Mouse (Mus musculus): ENCODE results near the gene Lexm. TPM values are rescaled to one million over a fixed set of nuclear protein-coding genes. Genes with fewer than 3 reads are reported as not detected.

Lexm gene
- polyA plus RNA-seq, 1 experiment from 2014 or later, result not detected

DNA sequence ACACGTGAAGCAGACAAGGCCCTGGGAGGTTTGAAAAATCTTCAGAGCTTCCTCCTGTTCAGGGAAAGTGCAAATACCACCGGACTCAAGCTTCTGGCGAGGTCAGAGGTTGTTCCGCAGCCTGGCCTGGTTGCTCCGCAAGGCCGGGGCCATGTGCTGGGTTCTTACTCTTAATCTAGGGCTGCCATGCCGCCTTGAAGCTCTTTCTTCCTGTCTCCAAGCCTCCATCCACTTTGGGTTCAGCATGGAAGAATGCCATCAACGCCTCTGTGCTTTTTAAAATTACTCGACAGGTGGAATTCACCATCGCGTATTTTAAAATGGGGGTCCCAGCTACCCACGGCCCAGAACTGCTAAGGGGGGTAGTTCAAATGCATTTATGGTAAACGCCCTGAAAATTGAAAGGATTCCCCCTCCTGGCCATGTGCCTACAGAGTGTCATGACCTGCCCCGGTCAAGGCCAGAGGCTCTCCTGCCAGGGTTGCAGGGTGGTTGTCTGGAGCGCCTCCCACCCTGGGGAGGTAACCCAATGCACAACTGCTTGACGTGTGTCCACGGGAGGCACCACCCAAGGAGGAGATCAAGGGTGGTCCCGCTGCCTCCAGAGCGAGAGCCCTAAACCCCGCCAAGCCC, 56.7 kb downstream of the Lexm start:
- Histone ChIP-seq H3K4me3 (ENCODE audit: low read depth, low read length) (peak overlapping the region; percentile 68), H3K9me3 (ENCODE audit: low read length) (no peaks in the 10 kb centered on the region), H3K27ac (ENCODE audit: low read length) (no peak overlapping the region), H3K27me3 (replicated peaks; ENCODE audit: insufficient read depth, low read length) (no peaks in the 10 kb centered on the region), H3K9ac (replicated peaks; ENCODE audit: low read depth) (no peak overlapping the region), H3K4me1 (ENCODE audit: insufficient read depth, low read depth, low read length) (peaks cover 9% of the 10 kb centered on the region), H3K4me2 (replicated peaks; ENCODE audit: low read depth, low read length) (peak overlapping the region; percentile 100), H3K36me3 (ENCODE audit: insufficient read depth, low read length) (no peaks in the 10 kb centered on the region)
- peak; percentile 70 for ATAC-seq
- no peak for DNase-seq (ENCODE audit: low spot score)
- TF ChIP-seq CTCF (IDR thresholded peaks at IDR 0.05) (peak; percentile 21; the same call in 1 of the 2 replicates), EP300 (IDR thresholded peaks at IDR 0.05) (no peak)
- WGBS, result 2% methylated on average over 20 of the region's 20 CpGs

DNA sequence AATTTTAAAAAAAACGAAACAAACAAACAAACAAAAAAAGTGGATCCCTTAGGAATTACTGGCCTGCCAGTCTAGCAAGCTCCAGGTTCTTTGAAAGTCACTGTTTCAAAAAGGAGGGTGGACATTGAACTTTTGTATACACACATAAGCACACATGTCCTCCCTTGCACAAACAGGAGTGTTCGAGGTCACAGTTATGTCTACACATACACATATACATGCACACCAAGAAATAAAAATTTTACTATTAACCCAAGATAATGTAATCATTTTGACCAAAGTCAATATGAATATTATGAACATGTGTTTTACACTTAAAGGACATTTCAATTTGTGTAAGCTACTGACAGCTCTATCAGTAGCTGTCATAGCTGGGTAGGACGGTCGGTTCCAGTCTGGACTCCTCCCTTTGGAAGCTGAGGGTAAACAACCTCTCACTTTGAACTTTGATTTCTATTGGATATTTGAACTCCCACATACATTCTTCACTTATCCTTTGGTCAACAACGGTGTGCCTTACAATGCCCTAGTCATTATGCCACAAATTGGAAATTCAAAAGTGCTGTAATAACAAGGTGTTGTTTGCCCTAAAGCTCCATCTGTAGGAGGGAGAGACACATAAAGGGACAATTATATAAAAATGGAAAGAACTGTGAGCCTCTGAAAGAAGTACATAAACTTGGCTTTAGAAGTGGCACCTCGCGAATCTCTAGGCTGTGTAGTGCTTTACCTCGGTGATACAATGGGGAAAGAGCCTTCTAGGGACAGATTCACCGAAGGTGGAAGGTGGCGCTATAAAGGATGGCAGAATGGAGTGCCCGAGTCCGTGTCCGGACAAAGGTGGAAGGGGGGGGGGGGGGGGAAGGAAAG, 57.5 kb downstream of the Lexm start:
- no peak overlapping the region for H3K4me3 ChIP-seq (ENCODE audit: low read depth, low read length)
- TF ChIP-seq CTCF (IDR thresholded peaks at IDR 0.05) (no peak), EP300 (IDR thresholded peaks at IDR 0.05) (no peak)
- H3K4me1 ChIP-seq (ENCODE audit: insufficient read depth, low read depth, low read length), result peaks cover 9% of the 10 kb centered on the region
- no peaks in the 10 kb centered on the region for H3K36me3 ChIP-seq (ENCODE audit: insufficient read depth, low read length)
- whole genome bisulfite sequencing, result 27% methylated on average over 11 of the region's 13 CpGs
- H3K9me3 ChIP-seq (ENCODE audit: low read length), result no peaks in the 10 kb centered on the region
- no peak overlapping the region for H3K27ac ChIP-seq (ENCODE audit: low read length)
- H3K4me2 ChIP-seq (replicated peaks; ENCODE audit: low read depth, low read length), result peak overlapping the region; percentile 100
- no peak for DNase-seq (ENCODE audit: low spot score)
- H3K27me3 ChIP-seq (replicated peaks; ENCODE audit: insufficient read depth, low read length), result no peaks in the 10 kb centered on the region
- no peak for ATAC-seq
- no peak overlapping the region for H3K9ac ChIP-seq (replicated peaks; ENCODE audit: low read depth)

DNA sequence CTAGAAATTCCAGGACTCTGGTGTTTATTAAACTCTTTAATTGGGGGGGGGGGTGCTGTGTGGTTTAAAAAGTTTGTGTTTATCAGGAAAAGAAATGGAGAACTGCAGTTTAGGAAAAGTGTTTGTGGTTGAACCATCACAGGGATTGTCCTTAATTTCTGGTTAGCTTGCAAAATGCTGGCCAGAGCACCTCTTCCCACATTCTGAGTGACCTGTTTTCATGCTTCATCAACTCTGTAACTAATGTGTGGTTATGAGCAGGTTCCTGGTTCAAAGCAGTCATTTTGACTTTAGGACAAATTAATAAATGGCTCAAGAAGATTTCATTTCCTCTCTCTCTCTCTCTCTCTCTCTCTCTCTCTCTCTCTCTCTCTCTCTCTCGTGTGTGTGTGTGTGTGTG, 59.1 kb downstream of the Lexm start:
- no peaks in the 10 kb centered on the region for H3K27me3 ChIP-seq (replicated peaks; ENCODE audit: insufficient read depth, low read length)
- no peak for DNase-seq (ENCODE audit: low spot score)

DNA sequence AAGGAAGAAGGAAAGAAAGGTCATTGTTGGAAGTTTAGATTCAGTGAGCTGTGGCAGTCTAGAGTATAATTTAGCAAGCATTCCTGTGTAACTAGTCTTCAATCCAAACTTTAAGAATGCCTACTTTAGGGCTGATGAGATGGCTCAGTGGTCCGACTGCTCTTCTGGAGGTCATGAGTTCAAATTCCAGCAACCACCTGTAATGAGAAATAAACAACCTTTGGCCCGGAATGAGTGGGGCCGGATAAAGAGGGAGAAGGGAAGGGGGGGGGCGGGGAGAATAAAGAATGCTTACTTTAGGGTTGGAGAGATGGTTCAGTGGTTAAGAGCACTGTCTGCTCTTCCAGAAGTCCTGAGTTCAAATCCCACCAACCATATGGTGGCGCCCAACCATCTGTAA, 59.8 kb downstream of the Lexm start:
- TF ChIP-seq EP300 (IDR thresholded peaks at IDR 0.05) (no peak), CTCF (IDR thresholded peaks at IDR 0.05) (no peak)
- Histone ChIP-seq H3K4me2 (replicated peaks; ENCODE audit: low read depth, low read length) (no peak overlapping the region), H3K9me3 (ENCODE audit: low read length) (no peaks in the 10 kb centered on the region), H3K4me1 (ENCODE audit: insufficient read depth, low read depth, low read length) (peaks cover 8% of the 10 kb centered on the region), H3K27ac (ENCODE audit: low read length) (no peak overlapping the region), H3K4me3 (ENCODE audit: low read depth, low read length) (no peak overlapping the region), H3K27me3 (replicated peaks; ENCODE audit: insufficient read depth, low read length) (no peaks in the 10 kb centered on the region), H3K36me3 (ENCODE audit: insufficient read depth, low read length) (no peaks in the 10 kb centered on the region), H3K9ac (replicated peaks; ENCODE audit: low read depth) (no peak overlapping the region)
- ATAC-seq (no peak), DNase-seq (ENCODE audit: low spot score) (no peak)
- 48% methylated on average over 4 of the region's 5 CpGs for WGBS

More for the DNA sequence above, 59.1 kb downstream of the Lexm start:
- Histone ChIP-seq H3K36me3 (ENCODE audit: insufficient read depth, low read length) (no peaks in the 10 kb centered on the region), H3K9ac (replicated peaks; ENCODE audit: low read depth) (no peak overlapping the region), H3K4me2 (replicated peaks; ENCODE audit: low read depth, low read length) (no peak overlapping the region), H3K4me1 (ENCODE audit: insufficient read depth, low read depth, low read length) (peaks cover 9% of the 10 kb centered on the region), H3K4me3 (ENCODE audit: low read depth, low read length) (no peak overlapping the region), H3K27ac (ENCODE audit: low read length) (no peak overlapping the region), H3K9me3 (ENCODE audit: low read length) (no peaks in the 10 kb centered on the region)
- no CpG with 5 or more reads among the region's 1 CpGs for WGBS
- TF ChIP-seq CTCF (IDR thresholded peaks at IDR 0.05) (no peak), EP300 (IDR thresholded peaks at IDR 0.05) (no peak)
- ATAC-seq, result no peak

DNA sequence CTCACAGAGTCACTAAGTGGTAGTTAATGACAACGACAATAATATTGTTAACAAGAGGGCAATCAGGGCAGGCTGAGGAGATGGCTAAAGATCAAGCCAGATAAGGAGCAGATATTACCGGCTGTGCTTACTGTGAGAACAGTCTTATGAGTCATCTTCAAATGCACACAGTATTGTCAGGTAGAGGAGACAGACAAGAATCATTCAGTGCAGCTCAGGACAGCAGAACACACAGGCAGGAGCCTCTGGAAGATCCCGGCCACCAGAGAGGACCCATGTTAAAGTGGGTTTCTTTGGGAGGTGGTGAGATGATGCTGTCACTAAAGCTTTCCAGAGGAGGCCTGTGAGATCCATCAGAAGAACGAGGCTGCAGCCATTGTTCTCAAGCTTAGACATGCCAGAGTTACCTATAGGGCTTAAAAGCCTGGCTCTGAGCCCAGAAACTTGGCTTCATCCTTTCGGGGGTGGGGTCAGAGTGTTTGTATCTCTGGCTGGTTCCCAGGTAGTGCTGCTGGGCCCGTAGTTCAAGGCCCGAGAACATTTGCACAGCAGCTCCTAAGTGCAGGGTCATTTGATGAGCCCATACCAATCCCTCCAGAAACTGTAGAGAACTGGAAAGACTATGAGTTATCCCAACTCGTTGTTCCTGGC, 66.4 kb downstream of the Lexm start:
- DNase-seq (ENCODE audit: low spot score) (peak; percentile 18), ATAC-seq (no peak)
- 37% methylated on average over 8 of the region's 8 CpGs for WGBS
- H3K27ac ChIP-seq (ENCODE audit: low read length), result no peak overlapping the region
- H3K4me3 ChIP-seq (ENCODE audit: low read depth, low read length), result no peak overlapping the region
- H3K9ac ChIP-seq (replicated peaks; ENCODE audit: low read depth), result no peak overlapping the region
- H3K9me3 ChIP-seq (ENCODE audit: low read length), result no peaks in the 10 kb centered on the region
- H3K27me3 ChIP-seq (replicated peaks; ENCODE audit: insufficient read depth, low read length), result no peaks in the 10 kb centered on the region
- no peaks in the 10 kb centered on the region for H3K4me1 ChIP-seq (ENCODE audit: insufficient read depth, low read depth, low read length)
- H3K4me2 ChIP-seq (replicated peaks; ENCODE audit: low read depth, low read length), result no peak overlapping the region
- no peak for TF ChIP-seq CTCF (IDR thresholded peaks at IDR 0.05)
- TF ChIP-seq EP300 (IDR thresholded peaks at IDR 0.05), result no peak
- H3K36me3 ChIP-seq (ENCODE audit: insufficient read depth, low read length), result no peaks in the 10 kb centered on the region

DNA sequence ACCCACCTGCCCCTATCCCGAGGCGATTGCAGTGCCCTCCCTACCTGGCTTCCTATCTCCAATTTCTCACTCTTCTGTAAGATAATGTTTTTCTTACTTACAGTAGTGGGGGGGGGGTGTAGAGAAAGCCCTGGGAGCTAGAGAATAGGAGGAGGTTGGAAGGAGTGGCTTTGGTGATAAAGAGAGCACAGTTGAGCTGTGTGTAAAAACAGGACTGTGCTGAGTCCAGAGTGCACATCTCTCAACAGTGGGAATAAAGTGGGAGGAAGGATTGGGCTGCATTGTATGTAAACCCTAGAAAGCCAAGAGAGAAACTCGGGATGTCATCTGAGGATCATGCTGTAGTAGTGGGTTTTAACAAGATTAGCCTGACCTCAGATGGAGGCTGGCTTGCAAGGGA, 68.9 kb downstream of the Lexm start:
- 78% methylated on average over 3 of the region's 3 CpGs for WGBS
- Histone ChIP-seq H3K27me3 (replicated peaks; ENCODE audit: insufficient read depth, low read length) (no peaks in the 10 kb centered on the region), H3K36me3 (ENCODE audit: insufficient read depth, low read length) (no peaks in the 10 kb centered on the region), H3K27ac (ENCODE audit: low read length) (no peak overlapping the region), H3K4me1 (ENCODE audit: insufficient read depth, low read depth, low read length) (no peaks in the 10 kb centered on the region), H3K9me3 (ENCODE audit: low read length) (no peaks in the 10 kb centered on the region), H3K4me3 (ENCODE audit: low read depth, low read length) (no peak overlapping the region), H3K9ac (replicated peaks; ENCODE audit: low read depth) (no peak overlapping the region), H3K4me2 (replicated peaks; ENCODE audit: low read depth, low read length) (no peak overlapping the region)
- no peak for ATAC-seq
- TF ChIP-seq EP300 (IDR thresholded peaks at IDR 0.05) (no peak), CTCF (IDR thresholded peaks at IDR 0.05) (no peak)
- no peak for DNase-seq (ENCODE audit: low spot score)

All from lung, postnatal 0 days (tissue).